Mouse (Mus musculus) MEL (cell line): ENCODE measurements around the gene Ankrd54.

ENCODE experiments used
- CTCF ChIP-seq, 3 experiments: IDR thresholded peaks in 2 of 3; conservative IDR thresholded peaks in 1 of 3; 2 replicates each; pipeline ENCODE4 v1.5.1; 2011 to 2012; ENCODE audit warnings: low read length in 3 of 3, low read depth in 2 of 3, mild to moderate bottlenecking in 2 of 3, improper control_type of control experiment in 1 of 3, inconsistent platforms in 1 of 3, mixed read lengths in 1 of 3, moderate library complexity in 1 of 3; ENCODE audit not compliant: control insufficient read depth in 1 of 3, insufficient read depth in 1 of 3, poor library complexity in 1 of 3, severe bottlenecking in 1 of 3
- E2F4 ChIP-seq: IDR thresholded peaks from 2 replicates; pipeline ENCODE4 v1.6.1; 2011; ENCODE audit warnings: low read depth, low read length, improper control_type of control experiment, borderline replicate concordance
- EP300 ChIP-seq, 2 experiments: IDR thresholded peaks; 2 replicates each; pipeline ENCODE4 v1.6.1; 2011; ENCODE audit warnings: improper control_type of control experiment in 2 of 2, low read length in 2 of 2, low read depth in 1 of 2, mild to moderate bottlenecking in 1 of 2
- ETS1 ChIP-seq: IDR thresholded peaks from 2 replicates; pipeline ENCODE4 v1.6.1; 2012; ENCODE audit warnings: low read depth, mild to moderate bottlenecking, inconsistent platforms, low read length, improper control_type of control experiment, moderate library complexity
- GABPA ChIP-seq: IDR thresholded peaks from 2 replicates; pipeline ENCODE4 v1.6.1; 2012; ENCODE audit warnings: low read depth, mild to moderate bottlenecking, inconsistent platforms, low read length, improper control_type of control experiment, moderate library complexity
- JUND ChIP-seq: IDR thresholded peaks from 2 replicates; pipeline ENCODE4 v1.6.1; 2011; ENCODE audit warnings: low read depth, mild to moderate bottlenecking, improper control_type of control experiment, low read length
- MAFK ChIP-seq: IDR thresholded peaks from 2 replicates; pipeline ENCODE4 v1.6.1; 2011; ENCODE audit warnings: low read depth, mild to moderate bottlenecking, low read length, improper control_type of control experiment, borderline replicate concordance
- POLR2A ChIP-seq, 2 experiments: IDR thresholded peaks; 2 replicates each; pipeline ENCODE4 v1.6.1; 2011 to 2012; ENCODE audit warnings: low read length in 2 of 2, mild to moderate bottlenecking in 2 of 2, control low read depth in 1 of 2, improper control_type of control experiment in 1 of 2, low read depth in 1 of 2, moderate library complexity in 1 of 2; ENCODE audit not compliant: control insufficient read depth in 1 of 2, insufficient read depth in 1 of 2, poor library complexity in 1 of 2
- SMC3 ChIP-seq: IDR thresholded peaks from 2 replicates; pipeline ENCODE4 v1.6.1; 2011; ENCODE audit warnings: low read depth, low read length, improper control_type of control experiment
- USF2 ChIP-seq, 2 experiments: IDR thresholded peaks; 2 replicates each; pipeline ENCODE4 v1.6.1; 2011 to 2012; ENCODE audit warnings: improper control_type of control experiment in 2 of 2, low read length in 2 of 2, borderline replicate concordance in 1 of 2, inconsistent platforms in 1 of 2, low read depth in 1 of 2, mild to moderate bottlenecking in 1 of 2; ENCODE audit not compliant: insufficient read depth in 1 of 2
- ZKSCAN1 ChIP-seq: IDR thresholded peaks from 2 replicates; pipeline ENCODE4 v1.6.1; 2012; ENCODE audit warnings: low read depth, mild to moderate bottlenecking, inconsistent platforms, low read length, improper control_type of control experiment, moderate library complexity
- ZMIZ1 ChIP-seq: IDR thresholded peaks from 2 replicates; pipeline ENCODE4 v1.6.1; 2012; ENCODE audit warnings: low read depth, mild to moderate bottlenecking, inconsistent platforms, low read length, improper control_type of control experiment, moderate library complexity
- ZNF384 ChIP-seq: IDR thresholded peaks from 2 replicates; pipeline ENCODE4 v1.6.1; 2012; ENCODE audit warnings: low read depth, mild to moderate bottlenecking, inconsistent platforms, low read length, improper control_type of control experiment

DNA sequence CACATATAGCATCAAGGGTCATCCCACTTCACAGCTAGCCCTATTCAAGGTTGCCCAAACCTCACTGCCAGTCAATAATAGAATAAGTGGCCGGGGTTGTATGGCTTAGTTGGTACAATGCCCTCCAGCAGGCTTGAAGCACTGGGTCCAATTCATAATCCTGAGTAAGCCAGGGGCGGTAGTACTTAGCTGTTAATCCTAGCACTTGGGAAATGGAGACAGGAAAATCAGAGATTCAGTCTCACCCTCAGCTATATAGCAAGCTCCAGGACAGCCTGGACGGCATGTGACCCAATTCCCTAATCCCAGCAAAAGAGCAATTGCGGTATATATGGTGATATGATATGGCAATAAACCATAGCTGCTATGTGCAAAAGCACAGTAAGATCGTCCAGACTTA lies 55.6 kb downstream of the Ankrd54 start:
- TF ChIP-seq CTCF (IDR thresholded peaks at IDR 0.05 in 2 of 3, conservative IDR thresholded peaks at IDR 0.05 in 1 of 3; ENCODE audit: control insufficient read depth in 1 of 3, insufficient read depth in 1 of 3, low read depth in 2 of 3, low read length in 3 of 3, poor library complexity in 1 of 3, severe bottlenecking in 1 of 3): no peak
- TF ChIP-seq POLR2A (IDR thresholded peaks at IDR 0.05; ENCODE audit: control insufficient read depth in 1 of 2, insufficient read depth in 1 of 2, low read depth in 1 of 2, low read length in 2 of 2, poor library complexity in 1 of 2): no peak
- no peak for TF ChIP-seq ZMIZ1
- no peak for TF ChIP-seq ZNF384
- no peak for TF ChIP-seq SMC3
- TF ChIP-seq JUND: no peak
- TF ChIP-seq EP300 (IDR thresholded peaks at IDR 0.05; ENCODE audit: low read depth in 1 of 2, low read length in 2 of 2): no peak
- no peak for TF ChIP-seq ETS1
- TF ChIP-seq USF2 (IDR thresholded peaks at IDR 0.05; ENCODE audit: borderline replicate concordance in 1 of 2, insufficient read depth in 1 of 2, low read depth in 1 of 2, low read length in 2 of 2): no peak
- no peak for TF ChIP-seq ZKSCAN1
- TF ChIP-seq MAFK: no peak
- no peak for TF ChIP-seq E2F4
- no peak for TF ChIP-seq GABPA
